9 mouse cellular contexts compared by ENCODE assay signal in the genomic region with DNA sequence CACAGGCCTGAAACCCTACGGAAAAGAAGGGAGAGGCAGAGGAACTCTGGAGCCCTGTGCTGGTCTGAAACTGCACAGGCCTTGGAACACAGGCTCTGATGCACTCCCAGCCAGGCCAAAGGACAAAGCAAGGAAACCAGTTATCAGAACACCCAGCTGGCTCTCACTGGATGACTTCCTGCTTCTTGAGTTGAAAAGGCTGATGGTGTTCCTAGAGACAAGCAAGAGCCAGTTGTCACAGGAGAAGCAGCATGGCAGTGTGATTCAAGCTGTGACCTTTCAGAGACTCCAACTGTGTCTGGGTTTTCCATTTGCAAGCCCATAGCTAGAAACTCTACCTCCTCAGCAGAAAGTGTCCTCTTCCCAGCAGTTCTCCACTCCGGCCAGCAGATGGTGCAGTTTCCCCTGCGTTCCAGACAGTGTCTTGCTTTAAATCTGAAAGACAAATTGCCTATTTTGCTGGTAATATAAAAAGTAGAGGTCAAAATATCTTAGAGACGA.
DNase-seq lines count a peak whose midpoint lies in the region; ATAC-seq and TF ChIP-seq lines count a peak whose summit lies in the region.
"Had no signal": no experiment of that assay in that cellular context is flagged by ENCODE, and none has a peak within 500 bp of the region (broad histone marks: within the 10 kb centered on the region; RNA-seq: fewer than 3 reads in every experiment).

No protein-coding gene starts in this region.

- no peaks in the 10 kb centered on the region for H3K36me3 ChIP-seq in C2C12 (ENCODE audit: control insufficient read depth, insufficient read depth)
- no peaks in the 10 kb centered on the region for H3K36me3 ChIP-seq in heart, embryonic 11.5 days (ENCODE audit: control insufficient read depth, insufficient read depth, low read length)
- no peaks in the 10 kb centered on the region for H3K36me3 ChIP-seq in kidney, embryonic 15.5 days
- H3K36me3 ChIP-seq in liver, embryonic 11.5 days (ENCODE audit: control insufficient read depth, insufficient read depth, low read length): no peaks in the 10 kb centered on the region
- H3K36me3 ChIP-seq: embryonic facial prominence, embryonic 15.5 days had no signal

- no peaks in the 10 kb centered on the region for H3K79me3 ChIP-seq in C2C12 (ENCODE audit: low read depth)

- no peaks in the 10 kb centered on the region for H3K27me3 ChIP-seq in C2C12 (ENCODE audit: control insufficient read depth, insufficient read depth, insufficient read length)
- no peaks in the 10 kb centered on the region for H3K27me3 ChIP-seq in heart, embryonic 11.5 days (ENCODE audit: control insufficient read depth, insufficient read depth, low read length)
- no peaks in the 10 kb centered on the region for H3K27me3 ChIP-seq in kidney, embryonic 15.5 days
- H3K27me3 ChIP-seq in liver, embryonic 11.5 days (replicated peaks; ENCODE audit: control insufficient read depth, insufficient read depth, low read length): no peaks in the 10 kb centered on the region
- H3K27me3 ChIP-seq: embryonic facial prominence, embryonic 15.5 days had no signal

- ATAC-seq in heart, embryonic 11.5 days (replicated peaks; ENCODE audit: insufficient number of reproducible peaks, low FRiP score, low TSS enrichment): peak; percentile 75
- peak; percentile 52; the same call in 1 of the 2 replicates for ATAC-seq in kidney, embryonic 15.5 days (replicated peaks; ENCODE audit: low FRiP score)
- ATAC-seq in liver, embryonic 11.5 days (replicated peaks; ENCODE audit: low FRiP score): peak; percentile 41; the same call in 1 of the 2 replicates

- no peak overlapping the region for H3K4me3 ChIP-seq in C2C12 (ENCODE audit: insufficient read depth, poor library complexity, severe bottlenecking)
- no peak overlapping the region for H3K4me3 ChIP-seq in embryonic fibroblast, embryonic 13.5 days (ENCODE audit: insufficient read depth, low read length)
- H3K4me3 ChIP-seq in heart, embryonic 11.5 days (ENCODE audit: low read depth, low read length): no peak overlapping the region
- no peak overlapping the region for H3K4me3 ChIP-seq in kidney, embryonic 15.5 days (replicated peaks)
- no peak overlapping the region for H3K4me3 ChIP-seq in liver, embryonic 11.5 days (ENCODE audit: low read depth, low read length)
- H3K4me3 ChIP-seq: embryonic facial prominence, embryonic 15.5 days had no signal

- no peak overlapping the region for H3ac ChIP-seq in C2C12 (ENCODE audit: control insufficient read depth, insufficient read length, low read depth)

- TF ChIP-seq CTCF in C2C12 (IDR thresholded peaks at IDR 0.05; ENCODE audit: control insufficient read depth, insufficient read depth, insufficient read length): peak; percentile 79
- TF ChIP-seq CTCF in embryonic fibroblast, embryonic 13.5 days (IDR thresholded peaks at IDR 0.05; ENCODE audit: borderline replicate concordance, insufficient read depth, low read length): peak; percentile 81

- H3K27ac ChIP-seq in embryonic fibroblast, embryonic 13.5 days (ENCODE audit: insufficient read depth, low read length): no peak overlapping the region
- no peak overlapping the region for H3K27ac ChIP-seq in heart, embryonic 11.5 days (ENCODE audit: low read depth, low read length)
- no peak overlapping the region for H3K27ac ChIP-seq in kidney, embryonic 15.5 days
- H3K27ac ChIP-seq in liver, embryonic 11.5 days (ENCODE audit: low read depth, low read length): no peak overlapping the region
- H3K27ac ChIP-seq: embryonic facial prominence, embryonic 15.5 days had no signal

- H3K9ac ChIP-seq in heart, embryonic 11.5 days (ENCODE audit: low read depth, low read length): no peak overlapping the region
- no peak overlapping the region for H3K9ac ChIP-seq in kidney, embryonic 15.5 days
- no peak overlapping the region for H3K9ac ChIP-seq in liver, embryonic 11.5 days (ENCODE audit: low read depth, low read length)
- H3K9ac ChIP-seq: embryonic facial prominence, embryonic 15.5 days had no signal

- no peak for TF ChIP-seq POLR2A in embryonic fibroblast, embryonic 13.5 days (IDR thresholded peaks at IDR 0.05; ENCODE audit: low read depth, low read length)

- H3K4me2 ChIP-seq in heart, embryonic 11.5 days: no peak overlapping the region
- no peak overlapping the region for H3K4me2 ChIP-seq in kidney, embryonic 15.5 days
- no peak overlapping the region for H3K4me2 ChIP-seq in liver, embryonic 11.5 days
- H3K4me2 ChIP-seq: embryonic facial prominence, embryonic 15.5 days had no signal

- peak; percentile 76 for DNase-seq in adrenal gland, postnatal 25 days
- peak; percentile 40 for DNase-seq in liver, embryonic 11.5 days (ENCODE audit: low spot score)
- DNase-seq in ovary, adult 18-20 months (ENCODE audit: low spot score): peak; percentile 58
- peak; percentile 13 to 28 for DNase-seq in thymus, postnatal 36 days

- no peaks in the 10 kb centered on the region for H3K9me3 ChIP-seq in heart, embryonic 11.5 days (replicated peaks; ENCODE audit: control insufficient read depth, low read length)
- H3K9me3 ChIP-seq in kidney, embryonic 15.5 days (replicated peaks): no peaks in the 10 kb centered on the region
- H3K9me3 ChIP-seq in liver, embryonic 11.5 days (ENCODE audit: control insufficient read depth, low read length): no peaks in the 10 kb centered on the region
- H3K9me3 ChIP-seq: embryonic facial prominence, embryonic 15.5 days had no signal

- no peaks in the 10 kb centered on the region for H3K79me2 ChIP-seq in C2C12 (ENCODE audit: control insufficient read depth, insufficient read depth)

- no peaks in the 10 kb centered on the region for H3K4me1 ChIP-seq in embryonic fibroblast, embryonic 13.5 days (ENCODE audit: control insufficient read depth, insufficient read depth, low read length)
- no peaks in the 10 kb centered on the region for H3K4me1 ChIP-seq in heart, embryonic 11.5 days (ENCODE audit: control insufficient read depth, insufficient read depth, low read length)
- no peaks in the 10 kb centered on the region for H3K4me1 ChIP-seq in kidney, embryonic 15.5 days
- H3K4me1 ChIP-seq in liver, embryonic 11.5 days (replicated peaks; ENCODE audit: control insufficient read depth, insufficient read depth, low read length): no peaks in the 10 kb centered on the region
- H3K4me1 ChIP-seq: embryonic facial prominence, embryonic 15.5 days had no signal

- 15% methylated on average over 4 of the region's 4 CpGs for WGBS in heart, embryonic 11.5 days (ENCODE audit: insufficient replicate concordance)
- WGBS in kidney, embryonic 15.5 days: 16% methylated on average over 4 of the region's 4 CpGs
- WGBS in liver, embryonic 11.5 days: 10% methylated on average over 4 of the region's 4 CpGs

TF ChIP-seq in C2C12, 6 proteins besides CTCF, POLR2A, EP300 and RAD21:
- TF ChIP-seq MYOD1 (IDR thresholded peaks at IDR 0.05; ENCODE audit: control insufficient read depth, insufficient read length, low read depth): no peak

Comparison
In these comparisons a context has a peak if more than half of its experiments do, and no peak if none do; other contexts are left out.
1. DNase-seq: peak in every context shown above with its lines; median percentile 76 in adrenal gland, postnatal 25 days; 58 in ovary, adult 18-20 months; 40 in liver, embryonic 11.5 days; 20 in thymus, postnatal 36 days.